Mouse (Mus musculus): ENCODE measurements around the gene Ifnar1. TPM values are rescaled to one million over a fixed set of nuclear protein-coding genes. Genes with fewer than 3 reads are reported as not detected.

Gene Ifnar1
- polyA plus RNA-seq, 1 experiment, result 29.7 TPM

- Histone ChIP-seq H3K4me3 (replicated peaks; ENCODE audit: extremely low read depth, low read depth, low read length) (peak overlapping the region; percentile 62), H3K4me1 (ENCODE audit: control insufficient read depth, insufficient read depth, low read length) (peaks cover 13% of the 10 kb centered on the region)
- WGBS, result 36% methylated on average over 13 of the region's 13 CpGs
- no peak for TF ChIP-seq POLR2A (IDR thresholded peaks at IDR 0.05; ENCODE audit: borderline replicate concordance, extremely low read depth, low read depth, low read length)
- TF ChIP-seq CTCF (IDR thresholded peaks at IDR 0.05; ENCODE audit: insufficient read depth, low read length), result no peak
- DNase-seq, result no peak
Measured at GRCm38 (mm10) chr16:91465505-91466240, 19.4 kb upstream of the Ifnar1 start.

- 37% methylated on average over 6 of the region's 6 CpGs for WGBS
- Histone ChIP-seq H3K4me1 (ENCODE audit: control insufficient read depth, insufficient read depth, low read length) (peaks cover 15% of the 10 kb centered on the region), H3K4me3 (replicated peaks; ENCODE audit: extremely low read depth, low read depth, low read length) (no peak overlapping the region)
- DNase-seq, result no peak
- TF ChIP-seq CTCF (IDR thresholded peaks at IDR 0.05; ENCODE audit: insufficient read depth, low read length), result no peak
- TF ChIP-seq POLR2A (IDR thresholded peaks at IDR 0.05; ENCODE audit: borderline replicate concordance, extremely low read depth, low read depth, low read length), result no peak
Measured at GRCm38 (mm10) chr16:91466566-91466965, 18.5 kb upstream of the Ifnar1 start.

DNA sequence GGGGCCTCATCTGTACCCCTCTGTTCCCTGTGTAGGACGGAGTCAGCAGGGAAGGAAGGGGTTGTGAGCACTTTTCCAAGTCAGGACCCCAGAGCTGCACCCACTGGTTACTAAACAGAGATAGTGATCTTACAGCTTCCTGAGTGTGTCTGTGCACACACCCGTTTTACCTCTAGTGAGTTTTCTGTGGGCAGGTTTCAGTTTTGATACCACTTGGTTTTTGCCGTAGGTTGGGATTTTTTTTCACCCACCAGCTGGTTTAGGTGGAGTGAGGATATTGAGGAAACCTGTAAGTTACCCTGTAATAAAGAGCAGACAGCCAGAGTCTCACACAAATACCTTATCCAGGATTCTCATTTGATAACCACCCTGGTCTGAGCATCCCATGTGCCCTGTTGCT, 14.6 kb upstream of the Ifnar1 start:
- no peak for DNase-seq
- Histone ChIP-seq H3K4me1 (ENCODE audit: control insufficient read depth, insufficient read depth, low read length) (peaks cover 14% of the 10 kb centered on the region), H3K4me3 (replicated peaks; ENCODE audit: extremely low read depth, low read depth, low read length) (no peak overlapping the region)
- TF ChIP-seq CTCF (IDR thresholded peaks at IDR 0.05; ENCODE audit: insufficient read depth, low read length) (no peak), POLR2A (IDR thresholded peaks at IDR 0.05; ENCODE audit: borderline replicate concordance, extremely low read depth, low read depth, low read length) (no peak)
- 40% methylated on average over 3 of the region's 3 CpGs for WGBS

GRCm38 (mm10) chr16:91471481-91471880, 13.6 kb upstream of the Ifnar1 start:
- TF ChIP-seq POLR2A (IDR thresholded peaks at IDR 0.05; ENCODE audit: borderline replicate concordance, extremely low read depth, low read depth, low read length) (no peak), CTCF (IDR thresholded peaks at IDR 0.05; ENCODE audit: insufficient read depth, low read length) (no peak)
- no peak for DNase-seq
- peaks cover 7% of the 10 kb centered on the region; the same call in 1 of the 2 replicates for H3K4me1 ChIP-seq (ENCODE audit: control insufficient read depth, insufficient read depth, low read length)
- WGBS, result 78% methylated on average over 6 of the region's 6 CpGs
- no peak overlapping the region for H3K4me3 ChIP-seq (replicated peaks; ENCODE audit: extremely low read depth, low read depth, low read length)

DNA sequence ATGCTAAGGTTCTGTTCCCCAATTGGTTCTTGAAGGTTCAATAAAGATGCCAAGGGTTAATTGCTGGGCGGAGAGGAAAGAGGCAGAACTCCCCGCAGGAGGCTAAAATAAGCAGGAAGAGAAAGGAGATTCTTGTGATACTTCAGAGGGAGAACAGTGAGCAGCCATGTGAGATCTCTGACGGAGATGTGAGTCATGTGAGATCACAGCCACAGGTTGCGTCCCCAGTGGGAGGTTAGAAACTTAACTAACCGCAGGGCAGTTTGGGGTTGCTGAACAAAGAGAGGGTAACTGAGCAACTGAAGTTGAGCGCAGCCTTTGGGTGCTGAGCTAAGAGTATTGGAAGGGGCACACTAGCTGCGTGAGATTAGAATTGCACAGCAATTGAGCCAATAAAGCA, 9.3 kb upstream of the Ifnar1 start:
- H3K4me3 ChIP-seq (replicated peaks; ENCODE audit: extremely low read depth, low read depth, low read length), result no peak overlapping the region
- TF ChIP-seq POLR2A (IDR thresholded peaks at IDR 0.05; ENCODE audit: borderline replicate concordance, extremely low read depth, low read depth, low read length) (no peak), CTCF (IDR thresholded peaks at IDR 0.05; ENCODE audit: insufficient read depth, low read length) (no peak)
- peaks cover 3% of the 10 kb centered on the region; the same call in 1 of the 2 replicates for H3K4me1 ChIP-seq (ENCODE audit: control insufficient read depth, insufficient read depth, low read length)
- no peak for DNase-seq
- WGBS, result 34% methylated on average over 7 of the region's 7 CpGs

GRCm38 (mm10) chr16:91478067-91478466, 7.0 kb upstream of the Ifnar1 start:
- no peak overlapping the region for H3K4me3 ChIP-seq (replicated peaks; ENCODE audit: extremely low read depth, low read depth, low read length)
- peaks cover 2% of the 10 kb centered on the region; the same call in 1 of the 2 replicates for H3K4me1 ChIP-seq (ENCODE audit: control insufficient read depth, insufficient read depth, low read length)
- no peak for TF ChIP-seq POLR2A (IDR thresholded peaks at IDR 0.05; ENCODE audit: borderline replicate concordance, extremely low read depth, low read depth, low read length)
- TF ChIP-seq CTCF (IDR thresholded peaks at IDR 0.05; ENCODE audit: insufficient read depth, low read length), result no peak
- 23% methylated on average over 1 of the region's 1 CpGs for WGBS
- no peak for DNase-seq

GRCm38 (mm10) chr16:91480517-91480916, 4.5 kb upstream of the Ifnar1 start:
- peaks cover 2% of the 10 kb centered on the region for H3K4me1 ChIP-seq (ENCODE audit: control insufficient read depth, insufficient read depth, low read length)
- no peak overlapping the region for H3K4me3 ChIP-seq (replicated peaks; ENCODE audit: extremely low read depth, low read depth, low read length)
- no peak for TF ChIP-seq CTCF (IDR thresholded peaks at IDR 0.05; ENCODE audit: insufficient read depth, low read length)
- no peak for TF ChIP-seq POLR2A (IDR thresholded peaks at IDR 0.05; ENCODE audit: borderline replicate concordance, extremely low read depth, low read depth, low read length)
- no peak for DNase-seq

GRCm38 (mm10) chr16:91484387-91484786, 651 bp upstream of the Ifnar1 start:
- 54% methylated on average over 17 of the region's 17 CpGs for WGBS
- Histone ChIP-seq H3K4me3 (replicated peaks; ENCODE audit: extremely low read depth, low read depth, low read length) (peak overlapping the region; percentile 50), H3K4me1 (ENCODE audit: control insufficient read depth, insufficient read depth, low read length) (peaks cover 17% of the 10 kb centered on the region)
- DNase-seq, result peak; percentile 33
- no peak for TF ChIP-seq CTCF (IDR thresholded peaks at IDR 0.05; ENCODE audit: insufficient read depth, low read length)
- no peak for TF ChIP-seq POLR2A (IDR thresholded peaks at IDR 0.05; ENCODE audit: borderline replicate concordance, extremely low read depth, low read depth, low read length)

- WGBS, result 13% methylated on average over 5 of the region's 5 CpGs
- Histone ChIP-seq H3K4me3 (replicated peaks; ENCODE audit: extremely low read depth, low read depth, low read length) (peak overlapping the region; percentile 71), H3K4me1 (ENCODE audit: control insufficient read depth, insufficient read depth, low read length) (peaks cover 20% of the 10 kb centered on the region)
- no peak for DNase-seq
- TF ChIP-seq POLR2A (IDR thresholded peaks at IDR 0.05; ENCODE audit: borderline replicate concordance, extremely low read depth, low read depth, low read length) (no peak), CTCF (IDR thresholded peaks at IDR 0.05; ENCODE audit: insufficient read depth, low read length) (no peak)
Measured at GRCm38 (mm10) chr16:91485841-91486240, 803 bp downstream of the Ifnar1 start.

GRCm38 (mm10) chr16:91488066-91488465, 3.0 kb downstream of the Ifnar1 start:
- 81% methylated on average over 2 of the region's 2 CpGs for WGBS
- no peak overlapping the region for H3K4me3 ChIP-seq (replicated peaks; ENCODE audit: extremely low read depth, low read depth, low read length)
- no peak for DNase-seq
- H3K4me1 ChIP-seq (ENCODE audit: control insufficient read depth, insufficient read depth, low read length), result peaks cover 20% of the 10 kb centered on the region
- TF ChIP-seq POLR2A (IDR thresholded peaks at IDR 0.05; ENCODE audit: borderline replicate concordance, extremely low read depth, low read depth, low read length) (no peak), CTCF (IDR thresholded peaks at IDR 0.05; ENCODE audit: insufficient read depth, low read length) (no peak)

Data from lung, adult 2 months (tissue).